In genomic region chr8:91133441-91134069, GRCm38 (mm10) we compare ENCODE assay signal across 8 mouse cellular contexts.
DNase-seq lines count a peak whose midpoint lies in the region; ATAC-seq and TF ChIP-seq lines count a peak whose summit lies in the region.

No protein-coding gene starts in this region.

- H3K9me3 ChIP-seq in lung, postnatal 0 days (ENCODE audit: low read length), result no peaks in the 10 kb centered on the region

- under 1% methylated on average over 43 of the region's 58 CpGs for WGBS in lung, postnatal 0 days

- TF ChIP-seq POLR2A in brain, embryonic 14.5 days (IDR thresholded peaks at IDR 0.05; ENCODE audit: borderline replicate concordance, extremely low read depth, insufficient read depth, insufficient read length, poor library complexity, severe bottlenecking), result peak; percentile 94

- peak overlapping the region; percentile 67 for H3K4me2 ChIP-seq in lung, postnatal 0 days (replicated peaks; ENCODE audit: low read depth, low read length)

- H3K36me3 ChIP-seq in lung, postnatal 0 days (ENCODE audit: insufficient read depth, low read length), result peaks cover 8% of the 10 kb centered on the region; the same call in 1 of the 2 replicates

- DNase-seq in left cerebral cortex, adult 2 months (ENCODE audit: extremely low spot score in 1 of 2, low spot score in 2 of 2), result no peak
- DNase-seq in left cerebral cortex, adult 18-20 months (ENCODE audit: low spot score in 2 of 2), result no peak
- no peak for DNase-seq in brain, embryonic 14.5 days (ENCODE audit: low read depth)
- peak; percentile 11 for DNase-seq in heart, postnatal 25 days (ENCODE audit: low spot score)
- peak; percentile 75 for DNase-seq in lung, postnatal 0 days (ENCODE audit: low spot score)
- DNase-seq in urinary bladder, postnatal 36 days (ENCODE audit: low spot score in 2 of 2), result peak; percentile 58 to 60
- no peak for DNase-seq in adrenal gland, adult (ENCODE audit: inconsistent age in 2 of 2, low spot score in 1 of 2)
- DNase-seq in left cerebral cortex, adult 8-10 months (ENCODE audit: low spot score in 2 of 2), result no peak

- TF ChIP-seq CTCF in left cerebral cortex, adult 2 months (IDR thresholded peaks at IDR 0.05), result no peak
- TF ChIP-seq CTCF in brain, embryonic 14.5 days (IDR thresholded peaks at IDR 0.05; ENCODE audit: borderline replicate concordance, extremely low read depth, insufficient read depth, insufficient read length), result no peak
- no peak; the same call in 1 of the 2 replicates for TF ChIP-seq CTCF in lung, postnatal 0 days (IDR thresholded peaks at IDR 0.05)

- peaks cover 16% of the 10 kb centered on the region for H3K4me1 ChIP-seq in lung, postnatal 0 days (ENCODE audit: insufficient read depth, low read depth, low read length)

- intact Hi-C loops in left cerebral cortex, adult 2 months (cut with DNase I), result no loop called here
- intact Hi-C loops in heart, postnatal 25 days (cut with DNase I), result no loop called here

- peak overlapping the region; percentile 80 for H3K4me3 ChIP-seq in left cerebral cortex, adult 2 months
- H3K4me3 ChIP-seq in lung, postnatal 0 days (ENCODE audit: low read depth, low read length), result peak overlapping the region; percentile 88

- H3K27me3 ChIP-seq in lung, postnatal 0 days (replicated peaks; ENCODE audit: insufficient read depth, low read length), result no peaks in the 10 kb centered on the region

- ATAC-seq in lung, postnatal 0 days, result peak; percentile 49

- peak overlapping the region; percentile 62 for H3K9ac ChIP-seq in lung, postnatal 0 days (replicated peaks; ENCODE audit: low read depth)

- TF ChIP-seq EP300 in lung, postnatal 0 days (IDR thresholded peaks at IDR 0.05), result no peak

- peak overlapping the region; percentile 93 for H3K27ac ChIP-seq in left cerebral cortex, adult 2 months
- H3K27ac ChIP-seq in lung, postnatal 0 days (ENCODE audit: low read length), result peak overlapping the region; percentile 83

Comparison
In these comparisons a context has a peak if more than half of its experiments do, and no peak if none do; other contexts are left out.
1. DNase-seq: peak in heart, postnatal 25 days (single experiment), lung, postnatal 0 days (single experiment) and urinary bladder, postnatal 36 days (2 of 2); none in left cerebral cortex, adult 2 months (0 of 2), left cerebral cortex, adult 18-20 months (0 of 2), brain, embryonic 14.5 days (single experiment), adrenal gland, adult (0 of 2) and left cerebral cortex, adult 8-10 months (0 of 2).